In the genomic region with DNA sequence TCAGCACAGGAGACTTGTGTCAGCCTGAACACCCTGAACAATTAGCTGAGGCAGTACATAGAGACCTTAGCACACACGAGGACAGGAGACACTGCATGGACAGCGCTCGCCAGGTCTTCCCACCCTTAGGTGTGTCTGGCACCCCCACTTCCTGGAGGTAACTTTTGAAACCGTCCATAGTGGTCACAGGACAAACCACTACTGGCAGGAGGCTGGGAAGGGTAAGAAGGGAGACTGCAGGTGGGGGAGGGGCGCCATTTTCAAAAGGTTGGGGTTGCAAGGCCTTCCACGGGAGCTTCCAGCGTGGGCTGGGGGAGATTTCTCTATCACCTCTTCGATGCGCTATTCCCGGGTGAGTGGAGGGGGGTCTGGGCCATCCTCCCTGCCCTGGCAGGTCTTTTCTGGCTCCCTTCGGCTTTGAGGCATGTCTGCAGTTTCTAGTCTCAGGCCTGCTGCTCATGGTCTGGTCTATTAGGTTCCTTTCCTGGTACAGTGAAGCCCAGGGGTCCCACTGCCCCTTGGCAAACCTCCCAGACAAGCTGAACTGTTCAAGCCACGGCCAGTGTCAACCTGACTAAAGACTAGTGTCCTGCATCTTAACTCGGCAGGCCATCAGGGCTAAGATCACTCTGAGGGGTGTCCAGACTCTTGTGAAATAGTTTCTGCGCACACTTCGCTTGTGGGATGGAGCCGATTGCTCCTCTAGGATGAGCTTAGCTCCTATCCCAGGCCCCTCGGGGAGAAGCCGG, we compare ENCODE assay signal across 7 mouse cellular contexts. TPM values are rescaled to one million over a fixed set of nuclear protein-coding genes. Genes with fewer than 3 reads are reported as not detected.
DNase-seq lines count a peak whose midpoint lies in the region; ATAC-seq and TF ChIP-seq lines count a peak whose summit lies in the region.

No protein-coding gene starts in this region.

- TF ChIP-seq EP300 in ES-Bruce4 (IDR thresholded peaks at IDR 0.05; ENCODE audit: insufficient read depth, low read depth, low read length): no peak

- no peak for TF ChIP-seq CTCF in ES-Bruce4 (IDR thresholded peaks at IDR 0.05; ENCODE audit: low read depth, low read length)

- TF ChIP-seq POLR2A in ES-Bruce4 (IDR thresholded peaks at IDR 0.05; ENCODE audit: insufficient read depth, low read length): no peak

- DNase-seq in CD4-positive helper T cell, adult 2 months (ENCODE audit: low read depth, low spot score): peak; percentile 33
- DNase-seq in kidney, postnatal 10 days: peak; percentile 69
- no peak for DNase-seq in urinary bladder, postnatal 4 days (ENCODE audit: low spot score in 2 of 2)
- DNase-seq in layer of hippocampus, adult 11-12 months (ENCODE audit: low spot score): no peak

- 0 out of 2 replicates have a peak, but pooled peaks have one; percentile 9 for ATAC-seq in heart, embryonic 12.5 days (ENCODE audit: insufficient number of reproducible peaks, low FRiP score)
- no peak for ATAC-seq in midbrain, embryonic 16.5 days

- H3K27ac ChIP-seq in ES-Bruce4 (ENCODE audit: insufficient read depth, low read length): no peak overlapping the region
- peak overlapping the region; percentile 59 for H3K27ac ChIP-seq in heart, embryonic 12.5 days (ENCODE audit: poor library complexity, severe bottlenecking)
- no peak overlapping the region for H3K27ac ChIP-seq in midbrain, embryonic 16.5 days (ENCODE audit: low read length)

- H3K36me3 ChIP-seq in ES-Bruce4 (ENCODE audit: control insufficient read depth, insufficient read depth, low read length, poor library complexity, severe bottlenecking): peaks cover 14% of the 10 kb centered on the region
- H3K36me3 ChIP-seq in heart, embryonic 12.5 days: peaks cover 30% of the 10 kb centered on the region
- H3K36me3 ChIP-seq in midbrain, embryonic 16.5 days (ENCODE audit: control insufficient read depth, insufficient read depth, low read length): peaks cover 28% of the 10 kb centered on the region

- peak overlapping the region; percentile 71 for H3K9ac ChIP-seq in ES-Bruce4 (ENCODE audit: low read depth, poor library complexity, severe bottlenecking)
- H3K9ac ChIP-seq in heart, embryonic 12.5 days: peak overlapping the region; percentile 84
- peak overlapping the region; percentile 3; the same call in 1 of the 2 replicates for H3K9ac ChIP-seq in midbrain, embryonic 16.5 days (ENCODE audit: low read depth, low read length)

- H3K4me2 ChIP-seq in heart, embryonic 12.5 days: peak overlapping the region; percentile 91
- peak overlapping the region; percentile 38 for H3K4me2 ChIP-seq in midbrain, embryonic 16.5 days (ENCODE audit: low read length)

- H3K9me3 ChIP-seq in ES-Bruce4 (replicated peaks; ENCODE audit: control insufficient read depth, insufficient read depth, low read length, poor library complexity, severe bottlenecking): no peaks in the 10 kb centered on the region
- H3K9me3 ChIP-seq in heart, embryonic 12.5 days (replicated peaks): no peaks in the 10 kb centered on the region; the same call in 1 of the 2 replicates
- H3K9me3 ChIP-seq in midbrain, embryonic 16.5 days (replicated peaks; ENCODE audit: control insufficient read depth, low read length, poor library complexity, severe bottlenecking): no peaks in the 10 kb centered on the region

- H3K4me3 ChIP-seq in ES-Bruce4 (ENCODE audit: low read depth, low read length): peak overlapping the region; percentile 75
- peak overlapping the region; percentile 63 for H3K4me3 ChIP-seq in heart, embryonic 12.5 days
- H3K4me3 ChIP-seq in midbrain, embryonic 16.5 days (ENCODE audit: low read depth, low read length): peak overlapping the region; percentile 28

- H3K4me1 ChIP-seq in ES-Bruce4 (ENCODE audit: control insufficient read depth, insufficient read depth, low read length): no peaks in the 10 kb centered on the region
- peaks cover 24% of the 10 kb centered on the region for H3K4me1 ChIP-seq in heart, embryonic 12.5 days (replicated peaks)
- H3K4me1 ChIP-seq in midbrain, embryonic 16.5 days (ENCODE audit: control insufficient read depth, insufficient read depth, low read length): peaks cover 5% of the 10 kb centered on the region

- WGBS in heart, embryonic 12.5 days: 26% methylated on average over 18 of the region's 18 CpGs
- WGBS in midbrain, embryonic 16.5 days: 40% methylated on average over 18 of the region's 18 CpGs

- H3K27me3 ChIP-seq in ES-Bruce4 (ENCODE audit: control insufficient read depth, insufficient read depth, low read length, poor library complexity, severe bottlenecking): no peaks in the 10 kb centered on the region
- H3K27me3 ChIP-seq in heart, embryonic 12.5 days (replicated peaks): no peaks in the 10 kb centered on the region
- H3K27me3 ChIP-seq in midbrain, embryonic 16.5 days (ENCODE audit: control insufficient read depth, insufficient read depth, low read depth, low read length): no peaks in the 10 kb centered on the region

RNA-seq across cellular contexts. Expression of gene Cyba, which starts 0.9 kb away (rescaled TPM):
- polyA plus RNA-seq in ES-Bruce4 (2011; ENCODE audit: insufficient read depth, insufficient read length, low read depth, missing spikeins): 76.1 and 89.4 TPM in 2 replicates
- 175 and 182 TPM in 2 replicates for polyA plus RNA-seq in heart, embryonic 12.5 days (2016; fragmentation: Nextera tagmentation; extraction: Ambion mirVana)
- 27.3 and 29.8 TPM in 2 replicates for polyA plus RNA-seq in midbrain, embryonic 16.5 days (2015; fragmentation: Nextera tagmentation; extraction: Ambion mirVana)

RNA-seq across cellular contexts. Expression of gene Il17c, which starts 10.0 kb away (rescaled TPM):
- not detected in 2 replicates for polyA plus RNA-seq in ES-Bruce4 (2011; ENCODE audit: insufficient read depth, insufficient read length, low read depth, missing spikeins)
- not detected in 2 replicates for polyA plus RNA-seq in heart, embryonic 12.5 days (2016; fragmentation: Nextera tagmentation; extraction: Ambion mirVana)
- not detected in 2 replicates for polyA plus RNA-seq in midbrain, embryonic 16.5 days (2015; fragmentation: Nextera tagmentation; extraction: Ambion mirVana)

RNA-seq across cellular contexts. Expression of gene Mvd, which starts 11.4 kb away (rescaled TPM):
- 60.4 and 61.6 TPM in 2 replicates for polyA plus RNA-seq in ES-Bruce4 (2011; ENCODE audit: insufficient read depth, insufficient read length, low read depth, missing spikeins)
- polyA plus RNA-seq in heart, embryonic 12.5 days (2016; fragmentation: Nextera tagmentation; extraction: Ambion mirVana): 22.8 and 24.1 TPM in 2 replicates
- polyA plus RNA-seq in midbrain, embryonic 16.5 days (2015; fragmentation: Nextera tagmentation; extraction: Ambion mirVana): 72.8 and 84.6 TPM in 2 replicates

RNA-seq across cellular contexts. Expression of gene Snai3, which starts 28.7 kb away (rescaled TPM):
- polyA plus RNA-seq in ES-Bruce4 (2011; ENCODE audit: insufficient read depth, insufficient read length, low read depth, missing spikeins): 10.1 and 10.2 TPM in 2 replicates
- polyA plus RNA-seq in heart, embryonic 12.5 days (2016; fragmentation: Nextera tagmentation; extraction: Ambion mirVana): 2.1 and 2.3 TPM in 2 replicates
- not detected in 2 replicates for polyA plus RNA-seq in midbrain, embryonic 16.5 days (2015; fragmentation: Nextera tagmentation; extraction: Ambion mirVana)

RNA-seq across cellular contexts. Expression of gene Rnf166, which starts 44.0 kb away (rescaled TPM):
- polyA plus RNA-seq in ES-Bruce4 (2011; ENCODE audit: insufficient read depth, insufficient read length, low read depth, missing spikeins): 15.6 and 17.1 TPM in 2 replicates
- polyA plus RNA-seq in heart, embryonic 12.5 days (2016; fragmentation: Nextera tagmentation; extraction: Ambion mirVana): 33.7 and 39.7 TPM in 2 replicates
- polyA plus RNA-seq in midbrain, embryonic 16.5 days (2015; fragmentation: Nextera tagmentation; extraction: Ambion mirVana): 35.0 and 36.4 TPM in 2 replicates

Comparison
In these comparisons a context has a peak if more than half of its experiments do, and no peak if none do; other contexts are left out.
1. DNase-seq: peak in CD4-positive helper T cell, adult 2 months (single experiment) and kidney, postnatal 10 days (single experiment); none in urinary bladder, postnatal 4 days (0 of 2) and layer of hippocampus, adult 11-12 months (single experiment).
2. H3K9ac ChIP-seq: peak in every context shown above with its lines; median percentile 84 in heart, embryonic 12.5 days; 71 in ES-Bruce4; 3 in midbrain, embryonic 16.5 days.
3. Peak in every context shown above with its lines, with median percentiles within 50 percentile points of each other: H3K4me3 ChIP-seq.